Mouse (Mus musculus): Measurements from ENCODE around the gene Siva1. TPM values are rescaled to one million over a fixed set of nuclear protein-coding genes. Genes with fewer than 3 reads are reported as not detected.

Gene Siva1
- 60.7 and 75.5 TPM in 2 replicates for total RNA-seq (2014; fragmentation: Nextera tagmentation)
- total RNA-seq (2017) = 205 and 214 TPM in 2 replicates
- 94.5 and 98.9 TPM in 2 replicates for polyA plus RNA-seq (2012)

DNA sequence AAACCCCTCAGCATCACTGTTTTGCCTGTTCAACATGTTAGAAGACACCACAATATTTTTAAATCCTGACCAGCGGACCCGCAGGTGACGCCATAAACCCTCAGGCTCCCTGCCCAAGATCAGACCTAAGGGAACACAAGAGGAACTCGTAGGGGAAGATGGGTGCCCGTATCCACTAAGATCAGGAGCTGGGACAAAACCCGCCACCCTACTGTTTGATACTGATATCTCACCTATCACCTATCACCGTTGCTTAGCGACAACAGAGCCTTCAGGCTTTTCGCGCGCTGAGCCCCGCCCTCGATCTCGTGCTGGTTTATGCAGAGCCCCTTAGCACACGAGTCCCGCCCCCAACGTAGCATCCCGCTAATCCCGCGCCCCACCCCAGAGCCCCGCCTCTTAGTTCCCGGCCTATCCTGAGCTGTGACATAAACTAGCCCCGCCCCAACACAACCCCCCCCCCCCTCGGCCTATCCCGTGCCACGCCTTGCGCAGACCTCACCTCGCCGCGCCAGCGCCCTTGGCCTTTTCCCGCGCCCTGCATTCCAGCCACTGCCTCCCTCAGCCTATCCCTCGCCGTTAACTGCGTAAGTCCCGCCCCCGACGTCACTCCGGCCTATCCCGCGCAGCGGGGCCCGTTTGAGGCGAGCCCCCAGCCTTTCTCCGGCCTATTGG, at the start of gene Siva1:
Gene Siva1, plus strand, starts transcription at position 500 of the 675 bp plus-strand sequence.
- ATAC-seq (ENCODE audit: extremely low read depth, insufficient number of reproducible peaks, low FRiP score, poor library complexity, severe bottlenecking) = peak; percentile 95
- peak; percentile 100 for DNase-seq (ENCODE audit: low spot score)
- TF ChIP-seq TAL1 (conservative IDR thresholded peaks at IDR 0.05; ENCODE audit: low read depth, low read length) (no peak; the same call in 1 of the 2 replicates), GATA2 (IDR thresholded peaks at IDR 0.05; ENCODE audit: borderline replicate concordance, low read depth, low read length) (no peak), POLR2AphosphoS5 (IDR thresholded peaks at IDR 0.05; ENCODE audit: insufficient replicate concordance, low read depth, low read length) (no peak), CTCF (IDR thresholded peaks at IDR 0.05; ENCODE audit: low read depth, low read length) (no peak), GATA1 (IDR thresholded peaks at IDR 0.05; ENCODE audit: borderline replicate concordance, low read length) (no peak)
- Histone ChIP-seq H3K36me3 (replicated peaks) (peaks cover 33% of the 10 kb centered on the region), H3K4me1 (ENCODE audit: insufficient read depth, low read depth, low read length) (peaks cover 53% of the 10 kb centered on the region), H3K9me3 (replicated peaks) (no peaks in the 10 kb centered on the region), H3K4me3 (ENCODE audit: low read depth, low read length) (peak within 1 kb of the TSS; percentile 77), H3K27me3 (ENCODE audit: insufficient read depth, low read length) (peaks cover 6% of the 10 kb centered on the region)

- Histone ChIP-seq H3K36me3 (replicated peaks) (peaks cover 61% of the 10 kb centered on the region), H3K9me3 (replicated peaks) (no peaks in the 10 kb centered on the region), H3K27me3 (ENCODE audit: insufficient read depth, low read length) (peaks cover 23% of the 10 kb centered on the region; the same call in 1 of the 2 replicates), H3K4me3 (ENCODE audit: low read depth, low read length) (peak overlapping the region; percentile 2; the same call in 1 of the 2 replicates), H3K4me1 (ENCODE audit: insufficient read depth, low read depth, low read length) (peaks cover 94% of the 10 kb centered on the region)
- DNase-seq (ENCODE audit: low spot score) = no peak
- no peak for TF ChIP-seq CTCF (IDR thresholded peaks at IDR 0.05; ENCODE audit: low read depth, low read length)
- no peak for TF ChIP-seq GATA2 (IDR thresholded peaks at IDR 0.05; ENCODE audit: borderline replicate concordance, low read depth, low read length)
- TF ChIP-seq TAL1 (conservative IDR thresholded peaks at IDR 0.05; ENCODE audit: low read depth, low read length) = no peak
- no peak for TF ChIP-seq POLR2AphosphoS5 (IDR thresholded peaks at IDR 0.05; ENCODE audit: insufficient replicate concordance, low read depth, low read length)
- no peak for TF ChIP-seq GATA1 (IDR thresholded peaks at IDR 0.05; ENCODE audit: borderline replicate concordance, low read length)
- ATAC-seq (ENCODE audit: extremely low read depth, insufficient number of reproducible peaks, low FRiP score, poor library complexity, severe bottlenecking) = no peak
These were observed 49.5 kb upstream of the Siva1 start for GRCm38 (mm10) chr12:112594989-112595388.

- no peak overlapping the region; the same call in 1 of the 2 replicates for H3K4me3 ChIP-seq (ENCODE audit: low read depth, low read length)
- peaks cover 19% of the 10 kb centered on the region; the same call in 1 of the 2 replicates for H3K27me3 ChIP-seq (ENCODE audit: insufficient read depth, low read length)
- peaks cover 66% of the 10 kb centered on the region for H3K36me3 ChIP-seq (replicated peaks)
- TF ChIP-seq TAL1 (conservative IDR thresholded peaks at IDR 0.05; ENCODE audit: low read depth, low read length) = no peak
- no peak for TF ChIP-seq CTCF (IDR thresholded peaks at IDR 0.05; ENCODE audit: low read depth, low read length)
- no peak for TF ChIP-seq POLR2AphosphoS5 (IDR thresholded peaks at IDR 0.05; ENCODE audit: insufficient replicate concordance, low read depth, low read length)
- no peak for TF ChIP-seq GATA2 (IDR thresholded peaks at IDR 0.05; ENCODE audit: borderline replicate concordance, low read depth, low read length)
- no peak for TF ChIP-seq GATA1 (IDR thresholded peaks at IDR 0.05; ENCODE audit: borderline replicate concordance, low read length)
- H3K4me1 ChIP-seq (ENCODE audit: insufficient read depth, low read depth, low read length) = peaks cover 94% of the 10 kb centered on the region
- DNase-seq (ENCODE audit: low spot score) = no peak
- no peaks in the 10 kb centered on the region for H3K9me3 ChIP-seq (replicated peaks)
- ATAC-seq (ENCODE audit: extremely low read depth, insufficient number of reproducible peaks, low FRiP score, poor library complexity, severe bottlenecking) = no peak
These were observed 48.9 kb upstream of the Siva1 start for GRCm38 (mm10) chr12:112595626-112596025.

- H3K4me3 ChIP-seq (ENCODE audit: low read depth, low read length) = no peak overlapping the region
- H3K27me3 ChIP-seq (ENCODE audit: insufficient read depth, low read length) = peaks cover 17% of the 10 kb centered on the region; the same call in 1 of the 2 replicates
- H3K36me3 ChIP-seq (replicated peaks) = peaks cover 65% of the 10 kb centered on the region
- H3K9me3 ChIP-seq (replicated peaks) = no peaks in the 10 kb centered on the region
- ATAC-seq (ENCODE audit: extremely low read depth, insufficient number of reproducible peaks, low FRiP score, poor library complexity, severe bottlenecking) = no peak
- peaks cover 95% of the 10 kb centered on the region for H3K4me1 ChIP-seq (ENCODE audit: insufficient read depth, low read depth, low read length)
- TF ChIP-seq POLR2AphosphoS5 (IDR thresholded peaks at IDR 0.05; ENCODE audit: insufficient replicate concordance, low read depth, low read length) = no peak
- TF ChIP-seq GATA2 (IDR thresholded peaks at IDR 0.05; ENCODE audit: borderline replicate concordance, low read depth, low read length) = no peak
- no peak for TF ChIP-seq GATA1 (IDR thresholded peaks at IDR 0.05; ENCODE audit: borderline replicate concordance, low read length)
- TF ChIP-seq TAL1 (conservative IDR thresholded peaks at IDR 0.05; ENCODE audit: low read depth, low read length) = no peak
- no peak for TF ChIP-seq CTCF (IDR thresholded peaks at IDR 0.05; ENCODE audit: low read depth, low read length)
- DNase-seq (ENCODE audit: low spot score) = no peak
These were observed 48.0 kb upstream of the Siva1 start for GRCm38 (mm10) chr12:112596454-112596853.

GRCm38 (mm10) chr12:112596891-112597500, 47.5 kb upstream of the Siva1 start:
- Histone ChIP-seq H3K9me3 (replicated peaks) (no peaks in the 10 kb centered on the region), H3K4me3 (ENCODE audit: low read depth, low read length) (no peak overlapping the region), H3K36me3 (replicated peaks) (peaks cover 65% of the 10 kb centered on the region), H3K4me1 (ENCODE audit: insufficient read depth, low read depth, low read length) (peaks cover 92% of the 10 kb centered on the region), H3K27me3 (ENCODE audit: insufficient read depth, low read length) (peaks cover 18% of the 10 kb centered on the region; the same call in 1 of the 2 replicates)
- ATAC-seq (ENCODE audit: extremely low read depth, insufficient number of reproducible peaks, low FRiP score, poor library complexity, severe bottlenecking) (no peak), DNase-seq (ENCODE audit: low spot score) (no peak)
- TF ChIP-seq GATA1 (IDR thresholded peaks at IDR 0.05; ENCODE audit: borderline replicate concordance, low read length) (no peak), CTCF (IDR thresholded peaks at IDR 0.05; ENCODE audit: low read depth, low read length) (no peak), GATA2 (IDR thresholded peaks at IDR 0.05; ENCODE audit: borderline replicate concordance, low read depth, low read length) (no peak), TAL1 (conservative IDR thresholded peaks at IDR 0.05; ENCODE audit: low read depth, low read length) (no peak), POLR2AphosphoS5 (IDR thresholded peaks at IDR 0.05; ENCODE audit: insufficient replicate concordance, low read depth, low read length) (no peak)

GRCm38 (mm10) chr12:112597618-112598017, 46.9 kb upstream of the Siva1 start:
- Histone ChIP-seq H3K4me1 (ENCODE audit: insufficient read depth, low read depth, low read length) (peaks cover 87% of the 10 kb centered on the region), H3K9me3 (replicated peaks) (no peaks in the 10 kb centered on the region), H3K27me3 (ENCODE audit: insufficient read depth, low read length) (peaks cover 14% of the 10 kb centered on the region; the same call in 1 of the 2 replicates), H3K36me3 (replicated peaks) (peaks cover 65% of the 10 kb centered on the region), H3K4me3 (ENCODE audit: low read depth, low read length) (no peak overlapping the region)
- DNase-seq (ENCODE audit: low spot score) (no peak), ATAC-seq (ENCODE audit: extremely low read depth, insufficient number of reproducible peaks, low FRiP score, poor library complexity, severe bottlenecking) (no peak)
- TF ChIP-seq GATA2 (IDR thresholded peaks at IDR 0.05; ENCODE audit: borderline replicate concordance, low read depth, low read length) = no peak
- no peak for TF ChIP-seq CTCF (IDR thresholded peaks at IDR 0.05; ENCODE audit: low read depth, low read length)
- no peak for TF ChIP-seq TAL1 (conservative IDR thresholded peaks at IDR 0.05; ENCODE audit: low read depth, low read length)
